Mouse (Mus musculus): ENCODE data around the gene Unc13b. TPM values are rescaled to one million over a fixed set of nuclear protein-coding genes. Genes with fewer than 3 reads are reported as not detected.

Gene Unc13b
- polyA plus RNA-seq, 1 experiment, result 0.08 TPM

GRCm38 (mm10) chr4:43309696-43310338, 251.1 kb downstream of the Unc13b start:
- no peak overlapping the region for H3K4me3 ChIP-seq (ENCODE audit: insufficient read depth, poor library complexity, severe bottlenecking)
- no peaks in the 10 kb centered on the region for H3K79me2 ChIP-seq (ENCODE audit: control insufficient read depth, insufficient read depth)
- TF ChIP-seq USF1 (IDR thresholded peaks at IDR 0.05; ENCODE audit: low read depth) (no peak), MYOG (IDR thresholded peaks at IDR 0.05; ENCODE audit: control insufficient read depth, extremely low read depth, insufficient read length) (no peak), MAX (IDR thresholded peaks at IDR 0.05) (no peak), FOSL1 (IDR thresholded peaks at IDR 0.05; ENCODE audit: insufficient read depth, low read length, poor library complexity, severe bottlenecking) (no peak), CTCF (IDR thresholded peaks at IDR 0.05; ENCODE audit: control insufficient read depth, insufficient read depth, insufficient read length) (no peak), MYOD1 (IDR thresholded peaks at IDR 0.05; ENCODE audit: control insufficient read depth, insufficient read length, low read depth) (no peak), CEBPB (IDR thresholded peaks at IDR 0.05; ENCODE audit: low read depth) (no peak)
- H3K79me3 ChIP-seq (ENCODE audit: low read depth), result no peaks in the 10 kb centered on the region
- no peak overlapping the region for H3ac ChIP-seq (ENCODE audit: control insufficient read depth, insufficient read length, low read depth)
- H3K27me3 ChIP-seq (ENCODE audit: control insufficient read depth, insufficient read depth, insufficient read length), result no peaks in the 10 kb centered on the region
- H3K36me3 ChIP-seq (ENCODE audit: control insufficient read depth, insufficient read depth), result no peaks in the 10 kb centered on the region

Other genes starting within 250 kb of the Unc13b start
- not detected for gene Fam205a1, start 205.1 kb upstream of the Unc13b start, polyA plus RNA-seq (2012; fragmentation: generic; extraction: Trizol)
- not detected for gene Gm12394, start 202.2 kb upstream of the Unc13b start, polyA plus RNA-seq (2012; fragmentation: generic; extraction: Trizol)
- not detected for gene Fam205c, start 184.7 kb upstream of the Unc13b start, polyA plus RNA-seq (2012; fragmentation: generic; extraction: Trizol)
- not detected for gene Phf24, start 142.3 kb upstream of the Unc13b start, polyA plus RNA-seq (2012; fragmentation: generic; extraction: Trizol)
- 5.3 TPM for gene Dnajb5, start 109.1 kb upstream of the Unc13b start, polyA plus RNA-seq (2012; fragmentation: generic; extraction: Trizol)
- gene 1700022I11Rik, start 89.3 kb upstream of the Unc13b start, polyA plus RNA-seq (2012; fragmentation: generic; extraction: Trizol), result 0.48 TPM
- 319 TPM for gene Vcp, start 58.4 kb upstream of the Unc13b start, polyA plus RNA-seq (2012; fragmentation: generic; extraction: Trizol)
- gene Fancg, start 48.4 kb upstream of the Unc13b start, polyA plus RNA-seq (2012; fragmentation: generic; extraction: Trizol), result 3.2 TPM
- 4.9 TPM for gene Pigo, start 33.1 kb upstream of the Unc13b start, polyA plus RNA-seq (2012; fragmentation: generic; extraction: Trizol)
- gene Stoml2, start 27.2 kb upstream of the Unc13b start, polyA plus RNA-seq (2012; fragmentation: generic; extraction: Trizol), result 133 TPM
- gene Fam214b, start 12.7 kb upstream of the Unc13b start, polyA plus RNA-seq (2012; fragmentation: generic; extraction: Trizol), result 4.8 TPM
- gene Atp8b5, start 208.2 kb downstream of the Unc13b start, polyA plus RNA-seq (2012; fragmentation: generic; extraction: Trizol), result 0.04 TPM